Mouse (Mus musculus): ENCODE measurements around the gene Chic2.

DNA sequence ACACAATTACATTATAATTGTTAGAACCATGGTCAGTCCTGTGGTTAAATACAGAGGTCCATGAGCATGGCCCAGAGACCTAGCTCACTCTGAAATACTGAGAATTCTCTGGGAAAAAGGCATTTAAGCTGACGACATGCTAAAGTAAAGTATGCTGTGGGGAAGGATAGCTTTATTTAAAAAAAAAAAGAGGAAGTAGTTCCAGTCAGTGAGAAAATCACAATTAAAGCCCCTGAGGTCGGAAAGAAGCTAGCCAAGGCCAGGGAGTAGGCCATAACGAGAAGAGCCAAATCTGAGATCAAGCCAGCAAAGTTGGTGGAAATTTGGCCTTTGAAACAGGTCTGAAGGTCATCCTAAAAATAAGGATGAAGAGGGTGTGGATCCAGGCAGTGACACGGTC is 6.5 kb upstream of the Chic2 start:
- TF ChIP-seq CTCF (IDR thresholded peaks at IDR 0.05; ENCODE audit: low read depth): no peak
- no peak for TF ChIP-seq EP300 (optimal IDR thresholded peaks at IDR 0.05)
